Mouse (Mus musculus) erythroblast, embryonic 14.5 days (primary cell): Measurements from ENCODE around the gene Dhcr24.

ENCODE experiments used
- GATA1 ChIP-seq: IDR thresholded peaks from 2 replicates; pipeline ENCODE4 v1.6.1; 2012; ENCODE audit warnings: low read length, inconsistent platforms, mixed read lengths
- TAL1 ChIP-seq: IDR thresholded peaks from 3 replicates; pipeline ENCODE4 v1.6.1; 2012; ENCODE audit warnings: low read length, inconsistent platforms, mixed read lengths

DNA sequence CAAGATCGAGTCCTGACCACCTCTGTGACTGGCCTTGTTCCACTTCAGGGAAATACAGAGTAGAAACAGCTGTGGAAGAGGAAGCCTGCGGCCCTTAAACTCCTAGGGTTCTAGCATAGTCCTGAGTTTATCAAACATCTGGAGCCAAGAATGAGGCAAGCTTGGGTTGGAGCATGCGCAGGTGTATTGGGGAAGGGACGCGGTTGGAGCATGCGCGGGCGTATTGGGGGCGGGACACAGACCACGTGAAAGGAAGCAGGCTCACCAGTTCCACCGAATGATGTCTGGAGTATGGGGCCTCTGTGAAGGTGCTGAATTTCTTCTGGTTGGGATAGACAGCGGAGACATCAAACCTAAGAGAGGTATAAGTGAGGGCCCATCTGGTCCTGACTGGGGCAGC is 54.8 kb downstream of the Dhcr24 start:
- no peak for TF ChIP-seq GATA1
- no peak for TF ChIP-seq TAL1
